Comparison of ENCODE assay signal across 9 mouse cellular contexts in genomic region chr13:104176874-104177273, GRCm38 (mm10). TPM values are rescaled to one million over a fixed set of nuclear protein-coding genes. Genes with fewer than 3 reads are reported as not detected.
DNase-seq lines count a peak whose midpoint lies in the region; ATAC-seq and TF ChIP-seq lines count a peak whose summit lies in the region.
"Had no signal": no experiment of that assay in that cellular context is flagged by ENCODE, and none has a peak within 500 bp of the region (broad histone marks: within the 10 kb centered on the region; RNA-seq: fewer than 3 reads in every experiment).

No protein-coding gene starts in this region.

- no peak overlapping the region for H3K27ac ChIP-seq in kidney, embryonic 16.5 days (ENCODE audit: low read length)
- no peak overlapping the region for H3K27ac ChIP-seq in kidney, adult 2 months (ENCODE audit: insufficient read depth, low read depth, low read length)
- no peak overlapping the region for H3K27ac ChIP-seq in embryonic facial prominence, embryonic 11.5 days (replicated peaks; ENCODE audit: low read depth, low read length)
- no peak overlapping the region for H3K27ac ChIP-seq in intestine, embryonic 15.5 days

- H3K4me2 ChIP-seq in kidney, embryonic 16.5 days (replicated peaks; ENCODE audit: low read depth, low read length) = peak overlapping the region; percentile 54
- H3K4me2 ChIP-seq in embryonic facial prominence, embryonic 11.5 days (ENCODE audit: low read depth, low read length) = peak overlapping the region; percentile 27
- peak overlapping the region; percentile 61 for H3K4me2 ChIP-seq in intestine, embryonic 15.5 days (replicated peaks)
- H3K4me2 ChIP-seq in myocyte (ENCODE audit: low read depth) = peak overlapping the region; percentile 89

- no peak for TF ChIP-seq POLR2A in kidney, adult 2 months (IDR thresholded peaks at IDR 0.05; ENCODE audit: low read depth, low read length)
- TF ChIP-seq POLR2A in myocyte (IDR thresholded peaks at IDR 0.05; ENCODE audit: insufficient read length, low read depth) = no peak

- H3ac ChIP-seq in myocyte (ENCODE audit: control insufficient read depth, insufficient read length) = no peak overlapping the region

- H3K36me3 ChIP-seq in kidney, embryonic 16.5 days (ENCODE audit: insufficient read depth, low read length) = no peaks in the 10 kb centered on the region
- H3K36me3 ChIP-seq in kidney, adult 2 months (ENCODE audit: control insufficient read depth, insufficient read depth, low read length) = no peaks in the 10 kb centered on the region
- no peaks in the 10 kb centered on the region for H3K36me3 ChIP-seq in embryonic facial prominence, embryonic 11.5 days (replicated peaks; ENCODE audit: control insufficient read depth, insufficient read depth, low read depth, low read length)
- no peaks in the 10 kb centered on the region for H3K36me3 ChIP-seq in intestine, embryonic 15.5 days
- H3K36me3 ChIP-seq in myocyte (ENCODE audit: control insufficient read depth, insufficient read depth) = peaks cover 10% of the 10 kb centered on the region

- DNase-seq in kidney, adult 2 months = no peak
- DNase-seq in embryonic facial prominence, embryonic 11.5 days (ENCODE audit: low spot score) = no peak
- no peak for DNase-seq in frontal cortex, postnatal 36 days (ENCODE audit: low spot score in 2 of 2)
- no peak for DNase-seq in cerebellum, adult 18-20 months
- DNase-seq in testis, postnatal 10 days (ENCODE audit: low spot score) = no peak
- DNase-seq: embryo, embryonic 11 days had no signal

- TF ChIP-seq CTCF in kidney, adult 2 months (conservative IDR thresholded peaks at IDR 0.05; ENCODE audit: insufficient read depth, insufficient read length, low read depth, low read length) = no peak

- H3K4me3 ChIP-seq in kidney, embryonic 16.5 days (ENCODE audit: low read length) = peak overlapping the region; percentile 37
- no peak overlapping the region for H3K4me3 ChIP-seq in kidney, adult 2 months (ENCODE audit: insufficient read depth, low read depth, low read length)
- H3K4me3 ChIP-seq in embryonic facial prominence, embryonic 11.5 days (ENCODE audit: low read depth, low read length) = peak overlapping the region; percentile 9; the same call in 1 of the 2 replicates
- H3K4me3 ChIP-seq in intestine, embryonic 15.5 days (replicated peaks) = peak overlapping the region; percentile 24; the same call in 1 of the 2 replicates
- H3K4me3 ChIP-seq in myocyte = peak overlapping the region; percentile 91

- peaks cover 11% of the 10 kb centered on the region for H3K4me1 ChIP-seq in kidney, embryonic 16.5 days (ENCODE audit: insufficient read depth, low read length)
- peaks cover 2% of the 10 kb centered on the region; the same call in 1 of the 2 replicates for H3K4me1 ChIP-seq in kidney, adult 2 months (ENCODE audit: control insufficient read depth, insufficient read depth, low read length)
- H3K4me1 ChIP-seq in embryonic facial prominence, embryonic 11.5 days (ENCODE audit: control insufficient read depth, insufficient read depth, low read length) = no peaks in the 10 kb centered on the region
- H3K4me1 ChIP-seq in intestine, embryonic 15.5 days (replicated peaks) = 0 out of 2 replicates have a peak, but pooled peaks cover 10% of the 10 kb centered on the region

- H3K9me3 ChIP-seq in kidney, embryonic 16.5 days (ENCODE audit: low read length) = no peaks in the 10 kb centered on the region
- H3K9me3 ChIP-seq in embryonic facial prominence, embryonic 11.5 days (replicated peaks; ENCODE audit: control insufficient read depth, low read length) = no peaks in the 10 kb centered on the region
- H3K9me3 ChIP-seq in intestine, embryonic 15.5 days = no peaks in the 10 kb centered on the region

- peaks cover 58% of the 10 kb centered on the region for H3K79me2 ChIP-seq in myocyte (ENCODE audit: control insufficient read depth, insufficient read depth)

- H3K9ac ChIP-seq in kidney, embryonic 16.5 days (replicated peaks; ENCODE audit: low read length) = 0 out of 2 replicates have a peak overlapping the region, but pooled peaks have one; percentile 41
- H3K9ac ChIP-seq in embryonic facial prominence, embryonic 11.5 days (replicated peaks; ENCODE audit: low read length) = no peak overlapping the region
- peak overlapping the region; percentile 30; the same call in 1 of the 2 replicates for H3K9ac ChIP-seq in intestine, embryonic 15.5 days

- H3K27me3 ChIP-seq in kidney, embryonic 16.5 days (ENCODE audit: insufficient read depth, low read length) = no peaks in the 10 kb centered on the region
- no peaks in the 10 kb centered on the region for H3K27me3 ChIP-seq in kidney, adult 2 months (replicated peaks; ENCODE audit: control insufficient read depth, insufficient read depth, low read length)
- H3K27me3 ChIP-seq in embryonic facial prominence, embryonic 11.5 days (ENCODE audit: control insufficient read depth, insufficient read depth, low read length) = no peaks in the 10 kb centered on the region
- H3K27me3 ChIP-seq in intestine, embryonic 15.5 days (replicated peaks) = no peaks in the 10 kb centered on the region
- no peaks in the 10 kb centered on the region for H3K27me3 ChIP-seq in myocyte (ENCODE audit: control insufficient read depth, insufficient read depth, insufficient read length)

- ATAC-seq in kidney, embryonic 16.5 days (ENCODE audit: low FRiP score, low TSS enrichment) = no peak
- ATAC-seq in embryonic facial prominence, embryonic 11.5 days (replicated peaks; ENCODE audit: insufficient number of reproducible peaks, low FRiP score, low TSS enrichment, low read depth) = no peak
- ATAC-seq in intestine, embryonic 15.5 days = no peak

- 71% methylated on average over 3 of the region's 3 CpGs for WGBS in kidney, embryonic 16.5 days
- WGBS in kidney, adult 2 months = 67% methylated on average over 3 of the region's 3 CpGs
- 84% methylated on average over 3 of the region's 3 CpGs for WGBS in embryonic facial prominence, embryonic 11.5 days
- 54% methylated on average over 3 of the region's 3 CpGs for WGBS in intestine, embryonic 15.5 days

TF ChIP-seq in myocyte, 11 proteins besides CTCF, POLR2A, EP300 and RAD21:
- TF ChIP-seq SRF (IDR thresholded peaks at IDR 0.05; ENCODE audit: control insufficient read depth, insufficient read length, low read depth) (no peak), E2F4 (IDR thresholded peaks at IDR 0.05; ENCODE audit: insufficient read depth) (no peak), REST (IDR thresholded peaks at IDR 0.05; ENCODE audit: insufficient read depth, insufficient read length) (no peak), TCF12 (IDR thresholded peaks at IDR 0.05; ENCODE audit: insufficient read depth, poor library complexity, severe bottlenecking) (no peak), MYOD1 (IDR thresholded peaks at IDR 0.05; ENCODE audit: control insufficient read depth in 1 of 3, insufficient read length in 2 of 3, low read depth in 2 of 3) (no peak), TCF3 (IDR thresholded peaks at IDR 0.05; ENCODE audit: insufficient read length, low read depth) (no peak), POLR2AphosphoS2 (IDR thresholded peaks at IDR 0.05; ENCODE audit: insufficient read length, low read depth) (no peak)

RNA-seq across cellular contexts. Expression of gene Trappc13, which starts 1.4 kb away (rescaled TPM):
- polyA plus RNA-seq in kidney, embryonic 16.5 days (2015; fragmentation: Nextera tagmentation; extraction: Ambion mirVana) = 60.5 and 62.7 TPM in 2 replicates
- 10.3 and 12.1 TPM in 2 replicates for polyA plus RNA-seq in kidney, adult 2 months (2012; rRNA removed)
- 75.6 and 82.2 TPM in 2 replicates for polyA plus RNA-seq in embryonic facial prominence, embryonic 11.5 days (2014; fragmentation: Nextera tagmentation; extraction: Ambion mirVana)
- polyA plus RNA-seq in intestine, embryonic 15.5 days (2015; fragmentation: Nextera tagmentation; extraction: Ambion mirVana) = 56.2 and 61.4 TPM in 2 replicates
- polyA plus RNA-seq in myocyte (2012; fragmentation: generic; extraction: Trizol) = 22.1 TPM

RNA-seq across cellular contexts. Expression of gene Trim23, which starts 1.7 kb away (rescaled TPM):
- polyA plus RNA-seq in kidney, embryonic 16.5 days (2015; fragmentation: Nextera tagmentation; extraction: Ambion mirVana) = 19.7 and 21.2 TPM in 2 replicates
- polyA plus RNA-seq in kidney, adult 2 months (2012; rRNA removed) = 2.8 and 4.0 TPM in 2 replicates
- 26.7 and 28.4 TPM in 2 replicates for polyA plus RNA-seq in embryonic facial prominence, embryonic 11.5 days (2014; fragmentation: Nextera tagmentation; extraction: Ambion mirVana)
- 10.9 and 13.2 TPM in 2 replicates for polyA plus RNA-seq in intestine, embryonic 15.5 days (2015; fragmentation: Nextera tagmentation; extraction: Ambion mirVana)
- polyA plus RNA-seq in myocyte (2012; fragmentation: generic; extraction: Trizol) = 4.6 TPM

RNA-seq across cellular contexts. Expression of gene Cenpk, which starts 51.5 kb away (rescaled TPM):
- 58.6 and 62.4 TPM in 2 replicates for polyA plus RNA-seq in kidney, embryonic 16.5 days (2015; fragmentation: Nextera tagmentation; extraction: Ambion mirVana)
- 0.16 and 0.17 TPM in 2 replicates for polyA plus RNA-seq in kidney, adult 2 months (2012; rRNA removed)
- polyA plus RNA-seq in embryonic facial prominence, embryonic 11.5 days (2014; fragmentation: Nextera tagmentation; extraction: Ambion mirVana) = 84.3 and 100 TPM in 2 replicates
- polyA plus RNA-seq in intestine, embryonic 15.5 days (2015; fragmentation: Nextera tagmentation; extraction: Ambion mirVana) = 48.7 and 59.0 TPM in 2 replicates
- polyA plus RNA-seq in myocyte (2012; fragmentation: generic; extraction: Trizol) = 4.0 TPM

RNA-seq across cellular contexts. Expression of gene Ppwd1, which starts 51.8 kb away (rescaled TPM):
- 16.7 and 17.9 TPM in 2 replicates for polyA plus RNA-seq in kidney, embryonic 16.5 days (2015; fragmentation: Nextera tagmentation; extraction: Ambion mirVana)
- polyA plus RNA-seq in kidney, adult 2 months (2012; rRNA removed) = 1.4 and 2.0 TPM in 2 replicates
- 15.4 and 19.3 TPM in 2 replicates for polyA plus RNA-seq in embryonic facial prominence, embryonic 11.5 days (2014; fragmentation: Nextera tagmentation; extraction: Ambion mirVana)
- polyA plus RNA-seq in intestine, embryonic 15.5 days (2015; fragmentation: Nextera tagmentation; extraction: Ambion mirVana) = 12.9 and 14.8 TPM in 2 replicates
- 2.7 TPM for polyA plus RNA-seq in myocyte (2012; fragmentation: generic; extraction: Trizol)

Comparison
In these comparisons a context has a peak if more than half of its experiments do, and no peak if none do; other contexts are left out.
1. H3K4me2 ChIP-seq: peak in every context shown above with its lines; median percentile 89 in myocyte; 61 in intestine, embryonic 15.5 days; 54 in kidney, embryonic 16.5 days; 27 in embryonic facial prominence, embryonic 11.5 days.